Mouse (Mus musculus): Measurements from ENCODE around the gene Kirrel. TPM values are rescaled to one million over a fixed set of nuclear protein-coding genes. Genes with fewer than 3 reads are reported as not detected.

Gene Kirrel
- polyA plus RNA-seq, 1 experiment: not detected

GRCm38 (mm10) chr3:87097205-87097604, 77.3 kb downstream of the Kirrel start:
- Histone ChIP-seq H3K4me1 (no peaks in the 10 kb centered on the region), H3K27me3 (replicated peaks) (peaks cover 24% of the 10 kb centered on the region), H3K36me3 (replicated peaks; ENCODE audit: low read length) (no peaks in the 10 kb centered on the region), H3K9me3 (no peaks in the 10 kb centered on the region), H3K4me3 (replicated peaks) (no peak overlapping the region)
- TF ChIP-seq GATA1 (IDR thresholded peaks at IDR 0.05; ENCODE audit: borderline replicate concordance, low read length) (no peak), FLI1 (IDR thresholded peaks at IDR 0.05; ENCODE audit: low read length) (no peak)

- no peak overlapping the region for H3K4me3 ChIP-seq (replicated peaks)
- no peaks in the 10 kb centered on the region for H3K9me3 ChIP-seq
- no peaks in the 10 kb centered on the region for H3K36me3 ChIP-seq (replicated peaks; ENCODE audit: low read length)
- no peaks in the 10 kb centered on the region for H3K4me1 ChIP-seq
- H3K27me3 ChIP-seq (replicated peaks): peaks cover 20% of the 10 kb centered on the region
- TF ChIP-seq FLI1 (IDR thresholded peaks at IDR 0.05; ENCODE audit: low read length): no peak
- TF ChIP-seq GATA1 (IDR thresholded peaks at IDR 0.05; ENCODE audit: borderline replicate concordance, low read length): no peak
These were observed 80.8 kb downstream of the Kirrel start for GRCm38 (mm10) chr3:87093718-87094117.

- peaks cover 21% of the 10 kb centered on the region for H3K27me3 ChIP-seq (replicated peaks)
- H3K36me3 ChIP-seq (replicated peaks; ENCODE audit: low read length): no peaks in the 10 kb centered on the region
- no peak overlapping the region for H3K4me3 ChIP-seq (replicated peaks)
- no peak for TF ChIP-seq GATA1 (IDR thresholded peaks at IDR 0.05; ENCODE audit: borderline replicate concordance, low read length)
- no peak for TF ChIP-seq FLI1 (IDR thresholded peaks at IDR 0.05; ENCODE audit: low read length)
- no peaks in the 10 kb centered on the region for H3K4me1 ChIP-seq
- no peaks in the 10 kb centered on the region for H3K9me3 ChIP-seq
These were observed 84.6 kb downstream of the Kirrel start for GRCm38 (mm10) chr3:87089694-87090565.

- no peaks in the 10 kb centered on the region for H3K36me3 ChIP-seq (replicated peaks; ENCODE audit: low read length)
- H3K27me3 ChIP-seq (replicated peaks): peaks cover 11% of the 10 kb centered on the region
- TF ChIP-seq GATA1 (IDR thresholded peaks at IDR 0.05; ENCODE audit: borderline replicate concordance, low read length): no peak
- TF ChIP-seq FLI1 (IDR thresholded peaks at IDR 0.05; ENCODE audit: low read length): no peak
- H3K9me3 ChIP-seq: peaks cover 15% of the 10 kb centered on the region
- no peaks in the 10 kb centered on the region for H3K4me1 ChIP-seq
- H3K4me3 ChIP-seq (replicated peaks): no peak overlapping the region
These were observed 87.4 kb downstream of the Kirrel start for GRCm38 (mm10) chr3:87087146-87087545.

- Histone ChIP-seq H3K4me1 (no peaks in the 10 kb centered on the region), H3K36me3 (replicated peaks; ENCODE audit: low read length) (no peaks in the 10 kb centered on the region), H3K4me3 (replicated peaks) (no peak overlapping the region), H3K27me3 (replicated peaks) (peaks cover 11% of the 10 kb centered on the region), H3K9me3 (peaks cover 15% of the 10 kb centered on the region)
- no peak for TF ChIP-seq FLI1 (IDR thresholded peaks at IDR 0.05; ENCODE audit: low read length)
- TF ChIP-seq GATA1 (IDR thresholded peaks at IDR 0.05; ENCODE audit: borderline replicate concordance, low read length): no peak
These were observed 92.3 kb downstream of the Kirrel start for GRCm38 (mm10) chr3:87082235-87082634.

GRCm38 (mm10) chr3:87079751-87080150, 94.8 kb downstream of the Kirrel start:
- Histone ChIP-seq H3K4me1 (no peaks in the 10 kb centered on the region), H3K27me3 (replicated peaks) (peaks cover 12% of the 10 kb centered on the region), H3K4me3 (replicated peaks) (no peak overlapping the region), H3K9me3 (peaks cover 14% of the 10 kb centered on the region), H3K36me3 (replicated peaks; ENCODE audit: low read length) (no peaks in the 10 kb centered on the region)
- TF ChIP-seq FLI1 (IDR thresholded peaks at IDR 0.05; ENCODE audit: low read length) (no peak), GATA1 (IDR thresholded peaks at IDR 0.05; ENCODE audit: borderline replicate concordance, low read length) (no peak)

- H3K4me1 ChIP-seq: no peaks in the 10 kb centered on the region
- TF ChIP-seq GATA1 (IDR thresholded peaks at IDR 0.05; ENCODE audit: borderline replicate concordance, low read length) (no peak), FLI1 (IDR thresholded peaks at IDR 0.05; ENCODE audit: low read length) (no peak)
- no peak overlapping the region for H3K4me3 ChIP-seq (replicated peaks)
- peaks cover 12% of the 10 kb centered on the region for H3K27me3 ChIP-seq (replicated peaks)
- H3K9me3 ChIP-seq: peaks cover 14% of the 10 kb centered on the region
- no peaks in the 10 kb centered on the region for H3K36me3 ChIP-seq (replicated peaks; ENCODE audit: low read length)
These were observed 95.2 kb downstream of the Kirrel start for GRCm38 (mm10) chr3:87079301-87079700.

GRCm38 (mm10) chr3:87077681-87078080, 96.9 kb downstream of the Kirrel start:
- Histone ChIP-seq H3K27me3 (replicated peaks) (peaks cover 15% of the 10 kb centered on the region), H3K36me3 (replicated peaks; ENCODE audit: low read length) (no peaks in the 10 kb centered on the region), H3K9me3 (0 out of 2 replicates have a peak, but pooled peaks cover 4% of the 10 kb centered on the region), H3K4me3 (replicated peaks) (no peak overlapping the region), H3K4me1 (no peaks in the 10 kb centered on the region)
- no peak for TF ChIP-seq FLI1 (IDR thresholded peaks at IDR 0.05; ENCODE audit: low read length)
- no peak for TF ChIP-seq GATA1 (IDR thresholded peaks at IDR 0.05; ENCODE audit: borderline replicate concordance, low read length)

- Histone ChIP-seq H3K4me3 (replicated peaks) (no peak overlapping the region), H3K9me3 (0 out of 2 replicates have a peak, but pooled peaks cover 4% of the 10 kb centered on the region), H3K27me3 (replicated peaks) (peaks cover 17% of the 10 kb centered on the region), H3K36me3 (replicated peaks; ENCODE audit: low read length) (no peaks in the 10 kb centered on the region), H3K4me1 (no peaks in the 10 kb centered on the region)
- TF ChIP-seq FLI1 (IDR thresholded peaks at IDR 0.05; ENCODE audit: low read length): no peak
- no peak for TF ChIP-seq GATA1 (IDR thresholded peaks at IDR 0.05; ENCODE audit: borderline replicate concordance, low read length)
These were observed 97.6 kb downstream of the Kirrel start for GRCm38 (mm10) chr3:87076899-87077298.

GRCm38 (mm10) chr3:87076161-87076560, 98.4 kb downstream of the Kirrel start:
- H3K4me3 ChIP-seq (replicated peaks): no peak overlapping the region
- no peaks in the 10 kb centered on the region for H3K36me3 ChIP-seq (replicated peaks; ENCODE audit: low read length)
- H3K9me3 ChIP-seq: 0 out of 2 replicates have a peak, but pooled peaks cover 4% of the 10 kb centered on the region
- TF ChIP-seq FLI1 (IDR thresholded peaks at IDR 0.05; ENCODE audit: low read length): no peak
- no peak for TF ChIP-seq GATA1 (IDR thresholded peaks at IDR 0.05; ENCODE audit: borderline replicate concordance, low read length)
- peaks cover 15% of the 10 kb centered on the region for H3K27me3 ChIP-seq (replicated peaks)
- no peaks in the 10 kb centered on the region for H3K4me1 ChIP-seq

Data from megakaryocyte, embryonic 14.5 days (primary cell).